Mouse (Mus musculus) kidney, postnatal 36 days (tissue): ENCODE measurements at regions not wholly inside any gene's neighbourhood (a gene's known extent, or its start where the extent isn't known, plus 50 kb on each side); places are given as distances from the start of the nearest gene placed in this dataset.
"Not testable (repeated sequence)": the region's sequence is repeated elsewhere in the genome, so short reads cannot be mapped to it uniquely, and the experiment has no call there.

Experiments used
- DNase-seq, 2 experiments: peaks; one replicate each; pipeline ENCODE4 v3.0.0; 2021 to 2022; ENCODE audit warnings: mixed read lengths in 2 of 2

DNA sequence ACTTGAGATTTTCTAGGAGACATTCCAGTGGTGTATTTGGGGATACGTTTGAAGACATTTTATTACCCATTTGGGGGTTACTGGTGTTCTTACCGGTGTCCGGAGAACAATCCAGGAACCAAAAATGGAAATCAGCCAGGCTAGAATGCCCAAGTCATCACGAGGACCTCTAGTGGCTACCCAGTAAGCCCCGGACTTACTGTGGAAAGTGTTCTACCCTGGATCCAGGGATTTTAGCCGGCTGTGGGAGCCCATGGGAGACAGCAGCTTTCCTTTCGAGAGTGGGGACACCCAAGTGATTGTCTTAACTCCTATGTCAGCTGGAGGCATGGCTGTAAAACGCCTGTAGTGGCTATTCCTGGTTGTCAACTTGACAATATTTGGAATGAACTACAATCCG, 77.0 kb upstream of the Lemd2 start:
- no peak for DNase-seq

DNA sequence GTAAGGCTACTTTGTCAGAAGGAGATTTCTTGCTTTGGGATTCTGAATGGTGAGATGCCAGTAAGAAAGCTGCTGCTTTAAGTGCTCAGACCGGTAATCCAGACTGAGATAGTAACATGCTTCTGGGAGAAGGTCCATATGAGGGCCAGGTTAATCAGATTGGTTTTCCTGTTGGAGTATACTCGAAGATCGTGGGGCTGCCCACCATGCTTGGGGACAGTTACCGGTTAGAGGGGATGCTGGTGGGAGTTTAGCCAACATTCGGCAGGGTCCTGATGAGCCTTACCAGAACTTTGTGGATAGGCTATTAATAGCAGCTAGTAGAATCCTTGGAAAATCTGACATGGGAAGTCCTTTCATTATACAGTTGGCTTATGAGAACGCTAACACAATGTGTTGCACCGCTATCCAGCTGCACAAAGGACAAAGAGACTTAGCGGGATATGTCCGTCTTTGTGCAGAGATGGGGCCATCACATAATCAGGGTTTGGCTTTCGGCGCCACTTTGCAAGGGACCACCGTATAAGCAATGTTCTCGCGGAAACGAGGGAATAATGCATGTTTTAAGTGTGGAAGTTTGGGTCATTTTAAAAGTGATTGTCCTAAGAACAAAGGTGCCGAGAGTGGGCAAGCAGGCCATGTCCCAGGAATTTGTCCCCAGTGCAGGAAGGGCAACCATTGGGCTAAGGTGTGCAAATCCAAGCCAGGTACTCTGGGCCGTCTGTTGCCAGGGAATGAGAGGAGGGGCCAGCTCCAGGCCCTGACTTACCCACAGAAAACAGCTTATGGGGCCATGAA, 75.4 kb upstream of the Lemd2 start:
- DNase-seq, result not testable (repeated sequence)

DNA sequence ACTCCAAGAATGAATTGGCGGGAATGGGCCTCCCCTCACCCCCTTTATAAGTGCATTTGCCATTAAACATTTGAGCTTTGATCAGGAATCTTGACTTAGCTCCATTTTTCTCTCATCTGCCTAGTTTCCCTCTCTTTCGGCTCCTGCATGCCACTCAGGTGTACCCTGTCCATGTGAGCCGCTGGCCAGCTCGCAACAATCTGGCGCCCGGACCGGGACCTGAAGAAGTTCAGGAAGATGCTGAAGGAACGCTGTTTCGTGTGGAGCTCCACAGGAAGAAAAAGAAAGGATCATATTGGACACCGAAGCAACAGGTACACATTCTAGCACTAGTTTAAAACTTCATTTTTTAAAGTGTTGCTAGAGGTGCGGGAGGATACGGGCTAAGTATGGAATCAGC, 73.5 kb upstream of the Lemd2 start:
- not testable (repeated sequence) for DNase-seq

DNA sequence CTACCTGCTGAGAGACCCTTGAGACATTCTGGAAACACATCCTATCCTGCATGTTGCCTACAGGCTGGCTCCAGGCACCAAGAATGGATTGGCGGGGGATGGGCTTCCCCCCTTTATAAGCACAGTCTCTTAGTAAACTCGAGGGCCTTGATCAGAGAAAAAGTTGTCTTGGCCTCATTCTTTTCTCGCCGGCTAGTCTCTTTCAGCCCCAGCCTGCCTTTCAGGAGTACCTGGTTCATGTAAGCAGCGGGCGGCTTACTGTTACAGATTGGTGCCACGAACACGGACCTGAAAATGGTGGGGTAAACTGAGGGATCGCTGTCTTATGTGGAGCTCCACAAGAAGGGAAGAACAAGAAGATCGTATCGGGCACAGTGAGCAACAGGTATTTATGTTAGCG, 67.5 kb upstream of the Lemd2 start:
- DNase-seq, result not testable (repeated sequence)

DNA sequence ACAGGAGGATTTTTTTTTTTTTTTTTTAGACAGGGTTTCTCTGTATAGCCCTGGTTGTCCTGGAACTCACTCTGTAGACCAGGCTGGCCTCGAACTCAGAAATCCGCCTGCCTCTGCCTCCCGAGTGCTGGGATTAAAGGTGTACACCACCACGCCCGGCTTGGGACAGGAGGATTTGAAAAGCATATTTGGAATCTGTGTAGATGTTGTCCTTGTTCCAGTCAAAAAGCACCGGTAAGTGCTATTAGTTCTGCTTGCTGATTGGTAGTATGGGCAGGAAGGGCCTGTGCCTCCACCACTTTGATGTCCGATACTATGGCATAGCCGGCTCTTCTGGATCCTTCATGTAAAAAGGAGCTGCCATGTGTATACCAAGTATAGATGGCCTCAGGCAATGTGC, 66.5 kb upstream of the Lemd2 start:
- DNase-seq, result not testable (repeated sequence)

DNA sequence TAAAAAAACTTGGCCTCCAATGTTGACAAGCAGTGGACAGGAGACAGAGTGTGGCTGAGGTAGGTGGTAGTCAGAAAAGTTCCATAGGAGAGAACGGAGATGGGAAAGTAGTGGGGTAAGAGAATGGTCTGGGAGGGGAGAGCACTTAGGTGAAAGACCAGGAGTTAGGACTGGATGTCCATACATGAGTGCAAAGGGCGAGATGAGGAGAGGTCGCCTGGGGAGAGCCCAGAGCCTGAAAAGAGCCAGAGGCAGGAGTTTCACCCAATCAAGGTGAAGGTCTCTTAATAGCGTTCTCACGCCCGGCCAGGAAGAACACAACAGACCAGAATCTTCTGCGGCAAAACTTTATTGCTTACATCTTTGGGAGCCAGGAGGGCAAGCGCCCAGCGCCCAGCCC, 60.3 kb upstream of the Lemd2 start:
- DNase-seq, result not testable (repeated sequence)

DNA sequence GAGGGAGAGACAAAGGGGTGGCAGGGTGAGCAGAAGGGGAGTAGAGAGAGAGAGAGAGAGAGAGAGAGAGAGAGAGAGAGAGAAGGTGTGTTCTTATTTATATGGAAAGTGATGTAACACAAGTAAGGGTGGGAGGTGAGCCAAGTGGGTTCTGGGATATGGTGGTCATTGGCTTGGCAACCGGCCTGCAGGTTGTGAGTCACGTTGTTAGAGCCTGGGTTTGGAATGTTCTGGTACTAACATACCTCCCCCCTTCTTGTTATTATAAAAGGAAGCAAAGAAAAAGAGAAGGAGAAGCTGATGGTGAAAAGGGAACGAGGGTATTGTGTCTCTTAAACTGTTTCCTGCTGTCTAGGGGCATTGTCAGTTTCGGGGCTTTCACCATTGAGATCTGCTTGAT, 58.3 kb upstream of the Lemd2 start:
- no peak for DNase-seq

DNA sequence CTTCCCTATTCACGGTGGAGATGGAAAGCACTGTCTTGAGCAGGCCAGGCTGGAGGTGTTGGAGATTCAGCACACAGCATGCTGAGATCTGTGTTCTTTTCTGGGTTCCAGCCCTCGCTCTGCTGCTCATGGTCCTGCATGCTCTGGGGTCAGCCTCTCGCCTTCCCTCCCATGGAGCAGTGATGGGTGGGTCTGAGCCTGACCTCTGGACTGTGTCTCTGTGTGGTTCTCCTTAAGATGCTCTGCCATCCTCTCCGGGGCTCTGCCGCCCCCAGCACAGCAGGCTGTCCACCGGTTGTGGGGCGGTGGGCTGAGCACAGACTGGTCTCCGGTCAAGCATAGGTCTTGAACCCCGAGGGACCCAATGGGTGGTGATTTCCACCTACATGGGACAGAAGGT, 57.7 kb upstream of the Lemd2 start:
- no peak for DNase-seq

DNA sequence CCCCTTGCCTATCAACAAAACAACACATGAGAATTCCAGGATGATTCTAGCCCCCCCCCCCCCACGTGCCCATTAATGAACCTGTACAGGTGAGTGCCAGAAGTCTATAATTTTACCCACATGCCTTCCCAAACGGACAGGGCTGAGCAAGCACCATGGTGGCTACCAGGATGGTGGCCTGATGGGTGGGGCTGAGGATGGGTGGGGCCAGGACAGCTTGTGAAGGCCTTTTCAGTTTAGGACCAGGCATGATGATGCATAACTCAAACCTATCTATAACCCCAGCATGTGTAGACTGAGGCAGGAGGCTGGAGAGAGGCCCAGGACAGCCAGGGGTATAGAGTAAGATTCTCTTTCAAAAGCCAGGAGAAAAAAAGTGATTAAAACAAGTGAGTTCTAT, 57.0 kb upstream of the Lemd2 start:
- DNase-seq, result no peak

DNA sequence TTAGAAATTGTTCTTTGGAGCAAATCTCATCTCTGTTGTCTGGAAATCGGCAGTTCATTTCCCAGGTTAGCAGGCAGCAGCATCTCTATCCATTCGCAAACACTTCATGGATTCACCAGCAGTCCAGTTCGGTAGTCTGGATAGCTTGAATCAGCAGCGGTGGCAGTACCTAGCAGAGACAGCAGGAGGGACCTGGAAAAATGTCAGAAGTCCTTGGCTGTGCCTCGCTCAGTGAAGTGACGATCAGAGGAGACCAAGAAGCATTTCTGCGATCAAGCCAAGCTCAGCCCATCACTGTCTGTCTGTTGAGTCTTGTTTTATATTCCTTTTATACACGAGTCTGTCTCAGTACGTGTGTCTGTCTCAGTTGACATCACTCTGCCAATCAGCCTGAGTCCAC, 55.8 kb upstream of the Lemd2 start:
- DNase-seq, result no peak

DNA sequence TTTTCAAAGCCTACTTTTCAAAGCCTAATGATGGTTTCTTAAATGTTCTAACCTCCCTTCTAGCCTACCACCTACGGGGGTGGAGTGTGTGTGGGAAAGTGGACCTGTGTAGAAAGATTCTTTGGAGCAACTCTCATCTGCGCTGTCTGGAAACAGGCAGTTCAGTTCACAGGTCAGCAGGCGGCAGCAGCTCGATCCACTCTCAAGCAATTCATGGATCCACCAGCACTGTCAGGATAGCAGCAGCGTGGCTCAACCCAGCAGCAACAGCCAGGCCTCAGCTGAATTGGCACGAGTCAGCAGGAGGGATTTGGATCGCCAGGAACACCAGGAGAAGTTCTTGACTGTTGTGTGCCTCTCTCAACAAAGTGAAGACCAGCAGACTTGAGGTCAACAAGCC, 53.1 kb upstream of the Lemd2 start:
- peak; percentile 30 to 71 for DNase-seq

DNA sequence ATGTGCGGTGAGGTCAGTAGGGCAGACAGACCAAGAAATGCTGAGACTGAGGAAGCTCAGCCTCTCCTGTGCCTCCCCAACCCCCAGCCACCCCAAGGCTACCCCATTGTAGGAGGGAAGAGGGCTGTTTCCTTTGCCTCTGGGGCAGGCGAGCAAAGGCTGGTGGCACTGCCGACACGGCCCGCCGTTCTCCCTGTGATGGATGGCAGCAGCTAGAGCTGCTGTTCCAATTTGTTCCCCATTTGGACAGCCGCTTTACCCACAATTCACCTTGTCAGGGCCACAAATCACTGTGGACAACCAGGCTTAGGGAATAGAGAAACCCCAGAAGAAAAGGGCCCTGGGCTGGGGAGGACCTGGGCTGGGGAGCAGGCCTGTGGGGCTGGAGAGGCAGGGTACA, 51.5 kb upstream of the Lemd2 start:
- no peak for DNase-seq
